Mouse (Mus musculus) ES-Bruce4 (cell line): Measurements from ENCODE around the gene Hoxa2.

Experiments used
- CTCF ChIP-seq: IDR thresholded peaks from one replicate; pipeline ENCODE4 v1.8.1; 2011; ENCODE audit warnings: low read depth, low read length
- POLR2A ChIP-seq: IDR thresholded peaks from one replicate; pipeline ENCODE4 v1.8.1; 2011; ENCODE audit warnings: low read length; ENCODE audit not compliant: insufficient read depth

DNA sequence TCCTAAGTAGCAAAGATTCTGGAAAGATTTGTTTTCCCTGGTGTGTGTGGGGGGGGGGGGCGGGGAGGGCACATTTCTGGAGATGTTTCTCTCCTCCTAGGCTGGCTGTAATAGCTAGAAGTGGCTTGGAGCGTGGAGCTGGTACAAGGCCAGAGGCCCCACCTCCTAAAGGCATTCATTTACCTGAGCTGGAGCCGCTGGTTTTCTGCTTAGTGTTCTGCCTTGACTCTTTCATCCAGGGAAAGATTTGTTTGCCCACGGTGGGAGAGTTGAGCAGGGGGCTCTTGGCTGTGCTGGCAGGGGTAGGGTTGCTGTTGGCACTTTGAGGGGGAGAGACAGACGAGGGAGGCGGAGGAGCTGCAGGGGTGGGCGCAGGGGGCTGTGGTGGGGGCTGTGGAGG, 7.3 kb upstream of the Hoxa2 start:
- TF ChIP-seq CTCF (no peak), POLR2A (no peak)
